Mouse (Mus musculus) hindbrain, embryonic 12.5 days (tissue): Measurements from ENCODE around the gene Atad2b. TPM values are rescaled to one million over a fixed set of nuclear protein-coding genes. Genes with fewer than 3 reads are reported as not detected.
"Not testable (repeated sequence)": the region's sequence is repeated elsewhere in the genome, so short reads cannot be mapped to it uniquely, and the experiment has no call there.

Experiments
- ATAC-seq: fragments of 200-750 bp; cut with Nextera tagmentation; 2 replicates; pipeline ENCODE4 v1.8.0; 2017; ENCODE audit warnings: moderate TSS enrichment; ENCODE audit not compliant: low FRiP score
- H3K27ac ChIP-seq: fragments of 300-500 bp; sonication (generic); 2 replicates; pipeline ENCODE4 v1.5.1; 2016; ENCODE audit warnings: mild to moderate bottlenecking
- H3K27me3 ChIP-seq: fragments of 300-500 bp; sonication (generic); 2 replicates; pipeline ENCODE4 v1.6.1; 2016; ENCODE audit warnings: mild to moderate bottlenecking
- H3K36me3 ChIP-seq: fragments of 300-500 bp; sonication (generic); 2 replicates; pipeline ENCODE4 v1.6.1; 2016; ENCODE audit warnings: mild to moderate bottlenecking
- H3K4me1 ChIP-seq: fragments of 300-500 bp; sonication (generic); 2 replicates; pipeline ENCODE4 v1.6.1; 2016
- H3K4me2 ChIP-seq: fragments of 300-500 bp; sonication (generic); replicated peaks from 2 replicates; pipeline ENCODE4 v1.6.1; 2016; ENCODE audit warnings: mild to moderate bottlenecking
- H3K4me3 ChIP-seq: fragments of 300-500 bp; sonication (generic); 2 replicates; pipeline ENCODE4 v1.5.1; 2016; ENCODE audit warnings: mild to moderate bottlenecking
- H3K9ac ChIP-seq: fragments of 300-500 bp; sonication (generic); 2 replicates; pipeline ENCODE4 v1.6.1; 2016; ENCODE audit warnings: mild to moderate bottlenecking, moderate library complexity
- H3K9me3 ChIP-seq: fragments of 300-500 bp; sonication (generic); replicated peaks from 2 replicates; pipeline ENCODE4 v1.6.1; 2016; ENCODE audit warnings: mild to moderate bottlenecking
- WGBS: fragments of 180-500 bp; shearing (Covaris S2); methylation state at CpG from one replicate; pipeline ENCODE4 v1.1.7; 2016; 5-methylcytosine and 5-hydroxymethylcytosine counted together
- polyA plus RNA-seq: library from polyadenylated mRNA; unstranded; fragments of >200 nt; fragmentation: Nextera tagmentation; extraction: Ambion mirVana; gene quantifications from 2 replicates; pipeline ENCODE4 v1.2.1, GENCODE M21; 2016

The Atad2b gene
- polyA plus RNA-seq, 1 experiment from 2014 or later: 25.8 TPM

DNA sequence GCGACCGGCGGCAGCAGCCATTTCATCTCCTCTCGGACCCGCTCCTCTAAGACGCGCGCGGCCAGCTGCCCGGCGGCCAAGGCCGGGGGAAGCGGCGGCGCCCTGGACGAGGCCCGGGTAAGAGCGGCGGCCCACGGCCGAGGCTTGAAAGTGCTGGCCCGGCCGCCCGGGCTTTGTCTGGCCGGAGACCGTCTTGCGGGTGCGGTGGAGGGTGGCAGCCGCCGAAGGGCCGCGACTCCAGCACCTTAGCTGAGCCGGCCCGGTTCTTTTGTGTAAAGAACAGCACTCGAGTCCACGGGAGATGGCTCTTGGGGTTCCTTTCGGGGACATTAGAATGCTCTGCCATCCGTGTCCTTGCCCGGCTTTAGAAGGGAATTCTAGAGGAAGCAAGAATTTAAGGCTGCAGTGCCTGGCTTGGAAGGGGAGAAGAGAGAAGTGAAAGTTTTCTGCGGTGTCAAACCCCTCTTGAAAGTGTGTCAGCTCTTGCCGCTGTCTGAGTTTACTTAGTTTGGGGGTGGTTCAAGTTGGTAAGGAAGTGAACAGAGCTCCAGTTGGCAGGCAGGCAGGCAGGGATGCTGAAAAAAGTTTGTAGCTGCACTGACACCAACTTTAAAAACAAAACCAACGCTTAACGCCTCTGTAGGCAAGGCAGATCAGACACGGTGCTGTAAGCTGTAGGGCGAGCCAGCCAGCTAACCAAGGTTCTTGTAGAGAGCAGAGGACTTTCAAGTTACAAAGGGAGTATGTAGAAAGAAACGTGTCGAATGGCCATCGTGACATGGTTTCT lies 845 bp downstream of the Atad2b start:
- under 1% methylated on average over 48 of the region's 48 CpGs for WGBS
- H3K27me3 ChIP-seq: no peaks in the 10 kb centered on the region
- ATAC-seq: peak; percentile 73
- peak overlapping the region; percentile 99 for H3K9ac ChIP-seq
- H3K27ac ChIP-seq: peak overlapping the region; percentile 100
- H3K36me3 ChIP-seq: no peaks in the 10 kb centered on the region
- H3K4me2 ChIP-seq: peak overlapping the region; percentile 63
- H3K4me3 ChIP-seq: peak overlapping the region; percentile 81
- H3K9me3 ChIP-seq: no peaks in the 10 kb centered on the region
- peaks cover 9% of the 10 kb centered on the region for H3K4me1 ChIP-seq

DNA sequence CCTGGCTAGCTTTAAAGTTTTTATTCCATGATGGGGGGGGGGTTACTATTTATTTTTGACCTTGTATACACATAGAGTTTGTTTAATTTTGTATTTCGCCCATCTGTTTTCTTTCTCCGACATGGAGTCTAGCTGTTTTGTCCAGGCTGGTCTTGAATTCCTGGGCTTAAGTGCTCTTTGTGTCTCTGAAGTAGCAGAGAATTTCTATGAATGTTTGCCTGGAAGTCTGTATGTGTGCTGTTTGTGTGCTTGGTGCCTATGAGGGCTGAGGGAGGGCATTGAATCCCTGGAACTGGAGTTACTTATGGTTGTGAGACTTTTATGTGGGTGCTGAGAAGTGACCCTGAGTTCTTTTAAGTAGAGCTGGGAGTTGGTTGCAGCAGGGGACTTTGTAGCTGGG lies 11.0 kb downstream of the Atad2b start:
- no peak overlapping the region for H3K27ac ChIP-seq
- H3K9ac ChIP-seq: no peak overlapping the region
- no peak overlapping the region for H3K4me2 ChIP-seq
- no peaks in the 10 kb centered on the region for H3K36me3 ChIP-seq
- no peak for ATAC-seq
- no peak overlapping the region for H3K4me3 ChIP-seq
- no peaks in the 10 kb centered on the region for H3K27me3 ChIP-seq
- H3K9me3 ChIP-seq: no peaks in the 10 kb centered on the region
- 95% methylated on average over 2 of the region's 2 CpGs for WGBS
- H3K4me1 ChIP-seq: no peaks in the 10 kb centered on the region

DNA sequence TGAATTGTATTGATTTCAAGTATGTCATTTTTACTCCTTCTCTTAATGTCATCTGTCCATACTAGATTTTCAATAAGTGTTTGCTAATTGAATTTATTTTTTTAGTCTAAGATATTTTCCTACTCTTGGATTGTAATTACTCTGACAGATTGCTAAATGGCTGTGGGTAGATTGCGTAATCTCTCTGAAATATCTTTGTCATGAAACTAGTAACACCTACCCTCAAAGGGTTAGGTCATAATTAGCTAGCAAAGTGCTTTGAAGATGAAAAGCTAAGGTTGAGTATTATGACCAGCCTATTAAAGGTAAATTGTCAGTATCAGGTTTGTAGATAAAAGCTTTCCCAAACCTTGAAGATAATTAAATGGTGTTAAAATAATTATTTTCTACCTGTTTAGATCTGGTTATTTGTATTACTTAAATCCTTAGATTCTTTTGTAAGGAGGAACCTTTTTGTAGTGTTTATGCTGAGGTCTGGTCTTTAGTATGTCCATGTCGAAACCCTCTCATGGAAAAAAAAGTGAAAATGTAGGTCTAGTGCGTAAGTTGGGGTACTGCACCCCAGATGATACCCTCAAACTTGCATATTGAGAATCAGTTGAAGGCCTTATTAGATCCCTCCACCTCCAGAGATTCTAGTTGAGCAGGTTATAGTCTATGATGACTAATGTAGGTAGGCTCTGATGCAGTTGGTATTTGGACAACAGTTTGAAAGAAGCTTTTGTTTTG lies 13.8 kb downstream of the Atad2b start:
- Histone ChIP-seq H3K9me3 (no peaks in the 10 kb centered on the region), H3K4me1 (no peaks in the 10 kb centered on the region), H3K27ac (no peak overlapping the region), H3K36me3 (no peaks in the 10 kb centered on the region), H3K9ac (no peak overlapping the region), H3K4me3 (no peak overlapping the region), H3K27me3 (no peaks in the 10 kb centered on the region), H3K4me2 (no peak overlapping the region)
- 92% methylated on average over 3 of the region's 3 CpGs for WGBS
- no peak for ATAC-seq

DNA sequence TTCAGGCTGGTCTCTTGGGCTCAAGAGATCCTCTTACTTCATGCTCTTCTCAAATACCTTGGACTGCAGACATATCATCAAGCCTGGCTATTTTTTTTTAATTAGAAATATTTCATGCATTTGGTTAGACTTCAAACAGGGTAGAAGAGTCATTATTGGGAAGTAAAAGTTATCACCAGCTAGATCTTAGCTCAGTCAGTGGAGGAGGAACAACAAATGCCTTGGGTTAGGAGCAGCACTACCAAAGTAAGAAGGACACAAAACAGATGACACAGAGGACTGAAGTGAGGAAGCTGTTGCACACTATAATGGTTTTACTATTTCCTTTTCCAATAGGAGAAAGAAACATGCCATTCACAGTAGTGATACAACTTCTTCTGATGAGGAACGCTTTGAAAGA lies 35.1 kb downstream of the Atad2b start:
- peaks cover 57% of the 10 kb centered on the region for H3K36me3 ChIP-seq
- H3K9ac ChIP-seq: no peak overlapping the region
- no peak for ATAC-seq
- H3K4me2 ChIP-seq: no peak overlapping the region
- H3K4me1 ChIP-seq: no peaks in the 10 kb centered on the region
- H3K4me3 ChIP-seq: no peak overlapping the region
- H3K9me3 ChIP-seq: no peaks in the 10 kb centered on the region
- no peak overlapping the region for H3K27ac ChIP-seq
- H3K27me3 ChIP-seq: no peaks in the 10 kb centered on the region
- 95% methylated on average over 1 of the region's 1 CpGs for WGBS

DNA sequence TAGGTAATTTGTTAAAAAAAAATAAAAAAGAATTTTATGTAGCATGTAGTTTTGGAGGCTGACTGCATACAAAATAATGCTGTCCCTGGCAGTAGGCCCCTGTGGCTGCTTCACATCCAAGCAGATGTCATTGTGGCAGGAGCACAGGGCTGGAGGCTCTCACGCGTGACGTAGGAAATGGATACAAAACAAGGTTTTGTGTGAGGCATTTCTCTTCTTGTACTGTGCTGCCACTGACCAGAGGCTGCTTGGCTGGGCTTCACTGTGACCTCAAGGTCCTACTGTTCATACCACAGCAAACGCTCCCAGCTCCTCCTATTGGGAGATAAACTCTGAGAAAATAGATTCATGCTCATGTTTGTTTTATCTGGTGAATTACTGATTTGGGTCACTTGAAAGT lies 36.0 kb downstream of the Atad2b start:
- no peak overlapping the region for H3K27ac ChIP-seq
- no peak overlapping the region for H3K9ac ChIP-seq
- no peak overlapping the region for H3K4me3 ChIP-seq
- WGBS: 93% methylated on average over 4 of the region's 4 CpGs
- H3K9me3 ChIP-seq: no peaks in the 10 kb centered on the region
- H3K36me3 ChIP-seq: peaks cover 53% of the 10 kb centered on the region
- ATAC-seq: no peak
- no peaks in the 10 kb centered on the region for H3K4me1 ChIP-seq
- H3K27me3 ChIP-seq: no peaks in the 10 kb centered on the region
- H3K4me2 ChIP-seq: no peak overlapping the region

DNA sequence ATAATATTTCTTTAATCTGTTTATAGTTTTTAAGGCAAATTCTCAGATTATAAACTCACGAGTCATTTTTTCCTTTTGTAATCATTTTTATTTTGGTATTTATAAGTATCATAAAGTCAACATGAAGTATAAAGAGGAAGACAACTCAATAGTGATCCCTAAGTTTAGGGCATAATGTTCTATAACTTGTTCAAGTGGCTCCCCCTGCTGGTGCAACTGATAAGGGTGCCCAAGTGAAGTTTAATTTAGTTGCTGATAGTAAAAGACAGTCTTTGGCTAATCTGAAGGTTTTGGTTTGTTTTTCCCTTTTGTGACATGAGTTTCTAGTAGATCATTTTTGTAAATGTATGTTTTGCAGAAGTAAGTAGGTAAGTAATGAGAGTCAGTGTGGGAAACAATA lies 55.8 kb downstream of the Atad2b start:
- no peak overlapping the region for H3K4me3 ChIP-seq
- no peaks in the 10 kb centered on the region for H3K27me3 ChIP-seq
- no peaks in the 10 kb centered on the region for H3K4me1 ChIP-seq
- peaks cover 27% of the 10 kb centered on the region for H3K36me3 ChIP-seq
- no peak overlapping the region for H3K27ac ChIP-seq
- WGBS: 34% methylated on average over 1 of the region's 1 CpGs
- H3K9me3 ChIP-seq: no peaks in the 10 kb centered on the region
- H3K9ac ChIP-seq: no peak overlapping the region
- no peak overlapping the region for H3K4me2 ChIP-seq
- ATAC-seq: no peak

DNA sequence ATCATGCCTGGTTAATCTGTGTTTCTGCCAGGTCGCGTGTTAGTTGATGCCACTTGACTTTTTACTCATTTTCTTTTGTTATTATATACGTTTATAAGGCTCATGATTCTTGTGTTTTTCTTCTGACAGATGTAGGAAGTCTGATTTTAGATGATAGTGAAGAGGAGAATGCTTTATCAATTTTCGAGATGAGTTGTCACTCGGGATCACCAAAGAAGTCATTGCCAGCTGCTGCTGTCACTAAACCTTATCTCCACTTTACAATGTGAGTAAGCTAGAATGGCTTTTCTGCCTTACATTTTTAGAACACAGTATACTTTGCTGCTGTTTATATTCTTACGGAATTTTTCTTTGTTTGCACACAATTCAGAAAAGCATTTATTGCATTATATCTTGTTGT lies 61.2 kb downstream of the Atad2b start:
- Histone ChIP-seq H3K4me2 (no peak overlapping the region), H3K27ac (no peak overlapping the region), H3K4me3 (no peak overlapping the region), H3K27me3 (no peaks in the 10 kb centered on the region), H3K36me3 (peaks cover 42% of the 10 kb centered on the region), H3K4me1 (no peaks in the 10 kb centered on the region), H3K9me3 (no peaks in the 10 kb centered on the region), H3K9ac (no peak overlapping the region)
- no peak for ATAC-seq
- WGBS: 92% methylated on average over 6 of the region's 6 CpGs

DNA sequence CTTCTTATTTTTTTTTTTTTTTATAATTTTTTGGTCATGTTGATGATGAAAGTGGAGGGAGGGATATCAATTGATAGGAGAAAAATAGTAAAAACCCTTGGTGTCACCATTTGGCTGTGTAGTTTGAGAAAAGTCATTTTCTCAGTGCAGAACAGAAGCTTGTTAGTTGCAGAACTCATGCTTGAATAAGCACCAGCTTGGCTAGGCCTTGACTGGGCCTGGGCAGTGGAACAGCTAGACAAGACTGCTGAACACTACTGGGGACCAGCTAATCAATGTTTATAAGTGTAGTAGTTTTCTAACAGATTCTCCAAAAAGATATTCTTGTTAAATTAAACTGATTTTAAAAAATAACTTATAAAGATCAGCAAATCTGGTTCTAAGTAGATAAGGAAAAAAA lies 79.8 kb downstream of the Atad2b start:
- no peak for ATAC-seq
- no peak overlapping the region for H3K4me3 ChIP-seq
- no peaks in the 10 kb centered on the region for H3K4me1 ChIP-seq
- H3K36me3 ChIP-seq: no peaks in the 10 kb centered on the region
- H3K27ac ChIP-seq: no peak overlapping the region
- H3K9me3 ChIP-seq: no peaks in the 10 kb centered on the region
- no peak overlapping the region for H3K4me2 ChIP-seq
- no peaks in the 10 kb centered on the region for H3K27me3 ChIP-seq
- no peak overlapping the region for H3K9ac ChIP-seq

DNA sequence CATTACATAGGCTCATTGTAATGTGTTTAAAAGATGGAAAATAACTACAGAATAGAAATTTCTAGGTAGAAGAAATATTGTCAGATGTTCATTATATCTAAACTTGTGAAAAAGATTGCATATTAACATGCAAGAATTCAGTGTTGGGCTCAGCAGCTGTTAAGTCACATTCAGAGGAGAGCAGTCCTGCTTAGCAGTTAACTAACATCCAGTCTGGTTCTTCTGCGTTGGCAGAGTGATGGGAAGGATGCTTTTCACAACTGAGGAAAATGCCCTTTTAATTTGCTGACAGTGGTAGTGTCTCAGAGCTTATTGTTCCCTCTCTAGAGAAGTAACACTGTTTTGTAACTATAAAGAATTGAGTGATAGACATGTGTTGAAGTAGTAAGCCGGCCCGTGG lies 88.2 kb downstream of the Atad2b start:
- H3K9me3 ChIP-seq: no peaks in the 10 kb centered on the region
- no peak for ATAC-seq
- H3K36me3 ChIP-seq: peaks cover 6% of the 10 kb centered on the region; the same call in 1 of the 2 replicates
- no peak overlapping the region for H3K4me2 ChIP-seq
- no peak overlapping the region for H3K9ac ChIP-seq
- 67% methylated on average over 3 of the region's 3 CpGs for WGBS
- no peaks in the 10 kb centered on the region for H3K4me1 ChIP-seq
- H3K27me3 ChIP-seq: no peaks in the 10 kb centered on the region
- H3K27ac ChIP-seq: no peak overlapping the region
- H3K4me3 ChIP-seq: no peak overlapping the region

DNA sequence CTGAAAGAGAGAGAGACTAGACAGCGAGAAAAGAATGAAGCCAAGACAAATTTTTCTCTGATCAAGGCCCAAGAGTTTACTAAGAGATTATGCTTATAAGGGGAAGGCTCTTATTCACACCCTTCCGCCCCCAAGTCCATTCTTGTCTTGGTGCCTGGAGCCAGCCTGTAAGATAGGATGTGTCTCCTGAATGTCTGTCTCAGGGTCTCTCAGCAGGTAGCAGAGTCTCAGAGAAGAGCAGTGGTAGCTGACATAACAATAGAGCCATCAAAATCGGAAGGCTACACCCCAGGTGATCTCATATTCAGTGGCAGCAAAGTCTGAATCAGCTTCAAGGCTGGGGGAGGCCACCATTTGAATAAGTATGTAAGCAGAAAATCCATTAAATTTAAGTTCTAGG lies 88.6 kb downstream of the Atad2b start:
- H3K9me3 ChIP-seq, H3K27ac ChIP-seq, ATAC-seq, H3K27me3 ChIP-seq, H3K4me3 ChIP-seq, H3K36me3 ChIP-seq, H3K9ac ChIP-seq, H3K4me1 ChIP-seq, H3K4me2 ChIP-seq: not testable (repeated sequence)
- 47% methylated on average over 3 of the region's 3 CpGs for WGBS

DNA sequence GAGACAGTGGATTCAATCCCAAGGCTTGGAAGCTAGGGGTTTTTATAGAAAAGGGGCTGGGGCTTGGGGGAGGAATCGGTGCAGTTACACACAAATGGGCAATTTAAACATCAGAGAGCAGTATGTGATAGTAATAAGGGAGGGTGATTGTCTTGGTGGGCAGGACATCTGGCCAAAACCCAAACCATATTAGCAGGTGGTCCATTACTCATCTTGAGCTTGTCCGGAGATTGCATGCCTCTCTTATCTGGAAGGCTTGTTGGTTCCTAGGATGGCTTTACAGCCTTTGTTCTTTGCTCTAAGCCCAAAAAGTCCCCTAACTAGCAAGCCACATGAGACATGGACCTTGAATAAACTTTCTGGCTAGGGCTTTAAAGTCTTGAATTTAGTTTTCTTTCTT lies 91.5 kb downstream of the Atad2b start:
- not testable (repeated sequence) for H3K4me1 ChIP-seq, ATAC-seq
- WGBS: 82% methylated on average over 2 of the region's 2 CpGs

DNA sequence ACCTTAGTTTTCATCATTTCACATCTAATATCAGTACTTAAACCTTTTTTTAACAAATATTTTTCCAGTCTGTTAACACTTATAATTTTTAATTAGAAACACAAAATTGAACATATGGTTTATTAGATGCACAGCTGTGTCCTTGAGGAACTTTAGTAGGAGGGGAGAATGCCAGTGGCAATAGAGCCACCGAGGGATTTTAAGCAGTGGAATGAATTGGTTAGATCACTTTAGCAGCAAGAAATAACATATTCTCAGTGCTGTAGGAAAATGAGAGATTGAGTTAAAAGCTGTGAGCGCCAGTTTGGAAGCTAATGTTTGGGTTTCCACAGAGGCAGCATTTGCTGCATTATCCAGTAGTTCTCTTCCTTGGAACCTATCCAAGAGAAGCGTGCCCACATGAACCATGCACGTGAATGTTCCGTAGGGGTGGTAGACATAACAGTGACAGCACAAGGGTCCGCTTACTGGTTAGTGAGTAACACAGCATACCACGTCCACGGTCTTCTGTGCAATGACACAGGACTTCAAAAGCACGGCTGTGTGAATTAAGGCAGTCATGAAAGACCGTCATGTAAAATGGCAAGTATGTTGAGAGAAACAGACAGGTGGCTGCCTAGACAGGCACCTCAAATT lies 108.2 kb downstream of the Atad2b start:
- no peak overlapping the region for H3K4me3 ChIP-seq
- H3K36me3 ChIP-seq: peaks cover 20% of the 10 kb centered on the region
- WGBS: 90% methylated on average over 10 of the region's 10 CpGs
- no peak overlapping the region for H3K9ac ChIP-seq
- no peaks in the 10 kb centered on the region for H3K27me3 ChIP-seq
- no peak overlapping the region for H3K27ac ChIP-seq
- H3K4me2 ChIP-seq: no peak overlapping the region
- no peaks in the 10 kb centered on the region for H3K9me3 ChIP-seq
- H3K4me1 ChIP-seq: no peaks in the 10 kb centered on the region
- no peak for ATAC-seq

More for the DNA sequence above, 91.5 kb downstream of the Atad2b start:
- H3K4me2 ChIP-seq, H3K4me3 ChIP-seq, H3K9ac ChIP-seq, H3K27me3 ChIP-seq, H3K27ac ChIP-seq, H3K9me3 ChIP-seq: not testable (repeated sequence)
- peaks cover 18% of the 10 kb centered on the region for H3K36me3 ChIP-seq
